Mouse (Mus musculus): ENCODE measurements around the gene Mkln1.
"Not testable (repeated sequence)": the region's sequence is repeated elsewhere in the genome, so short reads cannot be mapped to it uniquely, and the experiment has no call there.

Gene Mkln1

GRCm38 (mm10) chr6:31560138-31560959 lies 161.8 kb downstream of the Mkln1 start:
- no peak for DNase-seq

GRCm38 (mm10) chr6:31561948-31562347 lies 163.4 kb downstream of the Mkln1 start:
- not testable (repeated sequence) for DNase-seq

GRCm38 (mm10) chr6:31562371-31563080 lies 164.0 kb downstream of the Mkln1 start:
- no peak for DNase-seq

GRCm38 (mm10) chr6:31563235-31564181 lies 165.0 kb downstream of the Mkln1 start, which contains the start of gene Podxl:
TSS of gene Podxl (minus strand) at chr6:31563981.
- peak; percentile 36 for DNase-seq

- no peak for DNase-seq
Observed at GRCm38 (mm10) chr6:31564182-31564531, 165.6 kb downstream of the Mkln1 start.

- DNase-seq = no peak
Observed at GRCm38 (mm10) chr6:31564901-31565391, 166.4 kb downstream of the Mkln1 start.
